Mouse (Mus musculus) intestine, postnatal 0 days (tissue): ENCODE results near the gene 1600002K03Rik. TPM values are rescaled to one million over a fixed set of nuclear protein-coding genes. Genes with fewer than 3 reads are reported as not detected.

ENCODE experiments used
- ATAC-seq: fragments of 200-750 bp; cut with Nextera tagmentation; 2 replicates; pipeline ENCODE4 v1.8.0; 2017; ENCODE audit warnings: mild to moderate bottlenecking, moderate TSS enrichment, moderate library complexity
- H3K27ac ChIP-seq: fragments of 300-500 bp; sonication (generic); 2 replicates; pipeline ENCODE4 v1.5.1; 2014; ENCODE audit warnings: mild to moderate bottlenecking, low read depth, low read length, moderate library complexity
- H3K27me3 ChIP-seq: fragments of 300-500 bp; sonication (generic); replicated peaks from 2 replicates; pipeline ENCODE4 v1.6.1; 2014; ENCODE audit warnings: low read length, mixed read lengths; ENCODE audit not compliant: control insufficient read depth, insufficient read depth
- H3K36me3 ChIP-seq: fragments of 300-500 bp; sonication (generic); 2 replicates; pipeline ENCODE4 v1.6.1; 2014; ENCODE audit warnings: mild to moderate bottlenecking, moderate library complexity; ENCODE audit not compliant: control insufficient read depth, insufficient read depth
- H3K4me1 ChIP-seq: fragments of 300-500 bp; sonication (generic); replicated peaks from 2 replicates; pipeline ENCODE4 v1.6.1; 2014; ENCODE audit warnings: antibody characterized with exemption, low read length, mixed read lengths; ENCODE audit not compliant: control insufficient read depth, insufficient read depth
- H3K4me2 ChIP-seq: fragments of 300-500 bp; sonication (generic); replicated peaks from 2 replicates; pipeline ENCODE4 v1.6.1; 2014; ENCODE audit warnings: low read depth, mild to moderate bottlenecking, moderate library complexity
- H3K4me3 ChIP-seq: fragments of 300-500 bp; sonication (generic); 2 replicates; pipeline ENCODE4 v1.5.1; 2014; ENCODE audit warnings: low read depth, low read length
- H3K9ac ChIP-seq: fragments of 300-500 bp; sonication (generic); 2 replicates; pipeline ENCODE4 v1.6.1; 2014; ENCODE audit warnings: mild to moderate bottlenecking, low read depth, low read length
- H3K9me3 ChIP-seq: fragments of 300-500 bp; sonication (generic); 2 replicates; pipeline ENCODE4 v1.6.1; 2016; ENCODE audit warnings: mixed run types; ENCODE audit not compliant: control insufficient read depth
- CTCF ChIP-seq: sonication (generic); IDR thresholded peaks from 2 replicates; pipeline ENCODE4 v1.5.1; 2016; ENCODE audit warnings: low read depth, mild to moderate bottlenecking, control low read depth, antibody characterized with exemption, moderate library complexity
- WGBS: fragments of 180-500 bp; shearing (Covaris S2); extraction: QIAGEN DNeasy Blood & Tissue Kit; methylation state at CpG from one replicate; pipeline ENCODE4 v1.1.7; 2014; 5-methylcytosine and 5-hydroxymethylcytosine counted together
- polyA plus RNA-seq: library from polyadenylated mRNA; unstranded; fragments of >200 nt; fragmentation: Nextera tagmentation; extraction: Ambion mirVana; gene quantifications from 2 replicates; pipeline ENCODE4 v1.2.1, GENCODE M21; 2015

1600002K03Rik gene
- polyA plus RNA-seq, 1 experiment from 2014 or later: 13.9 TPM

DNA sequence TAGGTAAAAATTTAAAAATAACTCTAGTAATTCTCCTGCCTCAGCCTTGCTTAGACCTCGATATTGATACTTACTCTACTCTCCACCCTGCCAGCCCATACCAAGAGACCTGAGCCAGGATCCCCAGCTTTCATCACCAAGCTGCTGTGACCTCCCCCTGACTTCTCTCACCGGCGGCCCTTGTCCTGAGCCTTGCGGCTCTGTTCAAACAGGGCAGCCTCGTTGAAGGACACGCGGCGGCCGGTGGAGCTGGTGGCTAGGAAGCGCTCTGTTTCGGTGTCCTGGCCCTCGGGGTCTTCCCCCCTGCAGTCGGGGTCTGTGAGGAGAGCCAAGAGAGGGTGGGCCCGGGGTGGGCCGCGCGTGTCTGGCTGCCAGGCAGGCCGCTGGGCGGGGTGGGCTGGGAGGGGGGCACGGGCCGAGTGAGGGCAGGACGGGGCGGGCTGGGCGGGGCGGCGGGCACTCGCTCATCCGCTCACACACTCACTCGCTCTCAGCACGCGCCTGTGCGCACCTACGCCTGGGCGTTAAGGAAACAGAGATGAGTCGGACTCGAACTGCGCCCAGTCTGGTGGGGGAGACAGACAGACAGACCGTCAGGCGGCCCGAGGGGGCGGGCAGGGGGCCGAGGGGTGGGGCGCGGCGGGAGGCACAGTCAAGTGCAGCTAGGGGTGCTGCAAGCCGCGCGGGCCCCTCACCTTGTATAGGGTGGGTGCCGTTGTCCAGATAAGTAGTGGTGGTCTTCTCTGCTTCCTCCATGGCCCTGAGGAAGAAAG, 36.4 kb upstream of the 1600002K03Rik start:
- peaks cover 12% of the 10 kb centered on the region; the same call in 1 of the 2 replicates for H3K36me3 ChIP-seq
- no peaks in the 10 kb centered on the region for H3K9me3 ChIP-seq
- WGBS: 27% methylated on average over 45 of the region's 49 CpGs
- no peak for ATAC-seq
- peaks cover 7% of the 10 kb centered on the region; the same call in 1 of the 2 replicates for H3K4me1 ChIP-seq
- H3K9ac ChIP-seq: no peak overlapping the region
- peak overlapping the region; percentile 98; the same call in 1 of the 2 replicates for H3K4me2 ChIP-seq
- H3K4me3 ChIP-seq: peak overlapping the region; percentile 57
- H3K27me3 ChIP-seq: peaks cover 26% of the 10 kb centered on the region; the same call in 1 of the 2 replicates
- H3K27ac ChIP-seq: no peak overlapping the region
- TF ChIP-seq CTCF: no peak

DNA sequence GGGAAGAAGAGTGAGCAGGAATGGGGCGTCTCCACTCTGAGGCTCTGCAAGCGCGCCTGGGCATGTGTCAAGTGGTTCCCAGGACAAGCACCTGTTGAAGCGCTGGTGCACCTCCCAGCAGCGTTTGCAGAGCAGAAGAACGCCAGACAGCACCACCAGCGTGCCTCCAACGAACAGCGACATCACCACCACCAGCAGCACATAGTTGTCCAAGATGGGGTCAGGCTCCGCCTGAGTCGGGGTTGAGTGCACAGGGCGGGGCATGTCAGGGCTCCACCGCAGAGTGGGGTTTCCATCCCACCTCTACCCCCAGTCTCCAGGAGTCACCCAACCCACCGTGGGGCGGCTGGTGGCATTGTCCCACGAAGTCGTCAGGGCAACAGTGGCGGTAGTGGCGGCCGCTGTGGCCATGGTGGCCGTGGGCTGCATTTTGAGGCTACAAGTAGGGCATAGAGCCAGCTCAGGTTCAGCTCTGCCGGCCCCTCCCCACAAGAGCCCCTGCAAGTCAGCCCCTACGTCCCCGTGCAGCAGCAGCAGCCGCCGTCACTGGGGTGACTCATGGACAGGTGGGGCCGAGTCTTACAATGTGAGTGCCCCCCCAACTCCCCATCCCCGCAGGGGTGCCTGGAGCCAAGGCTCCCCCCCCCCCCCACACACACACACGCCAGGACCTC, 35.7 kb upstream of the 1600002K03Rik start:
- no peak for ATAC-seq
- H3K27ac ChIP-seq: no peak overlapping the region
- 0 out of 2 replicates have a peak overlapping the region, but pooled peaks have one; percentile 22 for H3K9ac ChIP-seq
- H3K4me2 ChIP-seq: peak overlapping the region; percentile 98
- peaks cover 26% of the 10 kb centered on the region; the same call in 1 of the 2 replicates for H3K27me3 ChIP-seq
- WGBS: 5% methylated on average over 28 of the region's 29 CpGs
- peaks cover 5% of the 10 kb centered on the region; the same call in 1 of the 2 replicates for H3K36me3 ChIP-seq
- no peaks in the 10 kb centered on the region for H3K9me3 ChIP-seq
- peak overlapping the region; percentile 57 for H3K4me3 ChIP-seq
- peaks cover 7% of the 10 kb centered on the region; the same call in 1 of the 2 replicates for H3K4me1 ChIP-seq
- 0 out of 2 replicates have a peak, but pooled peaks have one; percentile 2 for TF ChIP-seq CTCF

DNA sequence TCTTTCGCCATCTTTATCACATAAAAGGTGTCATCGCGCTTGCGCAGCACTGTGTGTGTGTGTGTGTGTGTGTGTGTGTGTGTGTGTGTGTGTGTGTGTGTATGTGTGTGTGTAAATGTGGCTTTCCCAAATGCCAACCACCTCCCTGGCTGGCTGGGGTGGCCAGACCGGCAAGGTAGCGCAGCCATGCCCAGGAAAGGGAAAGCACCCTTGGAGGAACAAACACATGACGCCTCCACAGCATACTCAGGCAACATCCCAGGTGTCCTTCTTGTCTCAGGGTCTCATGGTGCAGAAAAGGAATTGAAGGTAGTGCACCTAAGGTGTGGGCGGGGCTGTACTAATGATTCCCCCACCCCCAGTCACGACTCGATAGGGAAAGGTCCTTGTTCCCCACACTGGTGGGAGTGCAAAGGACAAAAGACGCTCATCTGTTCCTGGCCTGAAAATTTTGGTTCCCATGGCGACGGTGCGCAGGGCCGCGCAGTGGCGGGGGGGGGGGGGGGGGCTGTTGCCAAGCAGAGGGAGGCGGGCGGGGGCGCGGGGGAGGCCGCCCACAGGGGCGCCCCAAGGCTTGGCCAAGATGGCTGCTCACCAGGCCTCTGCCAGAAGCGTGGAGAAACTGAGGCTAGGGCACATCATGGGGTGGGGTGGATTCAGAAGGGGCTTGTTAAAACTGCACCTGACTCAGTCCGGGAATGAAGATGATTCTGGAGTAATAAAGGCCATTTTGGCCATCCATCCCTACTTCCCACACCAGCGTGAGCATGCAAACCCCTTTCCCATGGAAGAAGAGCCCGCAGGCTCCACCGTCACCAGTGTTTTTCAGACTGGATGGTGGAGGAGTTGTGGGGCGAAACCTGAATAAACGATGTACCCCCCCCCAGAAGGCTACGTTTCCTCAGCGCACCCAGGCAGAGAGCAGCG, 34.9 kb upstream of the 1600002K03Rik start:
- 8% methylated on average over 31 of the region's 33 CpGs for WGBS

DNA sequence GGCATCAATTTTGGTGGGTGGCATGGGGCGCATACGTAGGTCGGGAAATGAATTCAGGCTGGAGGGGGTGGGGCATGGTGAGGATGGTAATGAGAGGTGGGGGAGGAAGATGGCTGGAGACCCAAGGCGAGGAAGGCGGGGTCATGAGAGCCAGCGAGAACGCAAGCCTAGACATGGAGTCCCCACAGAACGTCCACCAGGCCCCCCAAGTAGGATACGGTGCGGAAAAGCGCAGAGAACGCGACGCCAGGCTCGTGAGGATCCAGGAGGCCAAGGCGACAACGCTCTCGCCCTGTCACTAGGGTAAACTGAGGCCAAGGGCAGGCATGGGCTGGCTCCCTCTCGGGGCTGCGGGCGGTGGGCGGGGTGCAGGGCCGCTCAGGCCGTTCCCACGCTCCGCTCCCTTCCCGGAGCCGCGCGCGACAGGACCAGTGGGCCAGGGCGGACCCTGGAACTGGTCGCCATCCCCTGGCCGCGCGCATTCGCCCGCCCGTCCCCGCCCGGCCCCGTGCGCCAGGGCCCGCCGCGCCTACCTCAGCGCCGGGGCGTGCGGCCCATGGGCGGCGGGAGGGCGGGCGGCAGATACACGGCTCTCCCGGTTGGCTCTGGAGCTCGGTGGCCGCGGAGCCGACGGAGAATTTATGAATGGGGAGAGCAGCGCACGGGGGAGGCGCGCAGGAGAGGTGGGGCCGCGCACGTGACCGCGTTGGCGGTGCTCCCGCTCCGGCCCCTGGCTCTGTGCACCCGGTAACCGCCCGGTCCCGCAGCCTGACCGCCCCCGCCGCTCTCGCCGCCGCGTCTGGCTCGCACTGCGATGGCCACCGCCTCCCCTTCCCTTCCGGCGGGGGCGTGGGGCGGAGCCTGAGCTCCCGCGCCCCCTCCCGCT, 33.9 kb upstream of the 1600002K03Rik start, which contains the start of gene Atp5d:
TSS of gene Atp5d (plus strand) at position 80 of the 886 bp plus-strand sequence.
- ATAC-seq: no peak
- peaks cover 10% of the 10 kb centered on the region; the same call in 1 of the 2 replicates for H3K4me1 ChIP-seq
- no peaks in the 10 kb centered on the region for H3K9me3 ChIP-seq
- peak within 1 kb of the TSS; percentile 98 for H3K4me2 ChIP-seq
- peak within 1 kb of the TSS; percentile 60 for H3K9ac ChIP-seq
- peaks cover 6% of the 10 kb centered on the region; the same call in 1 of the 2 replicates for H3K36me3 ChIP-seq
- WGBS: under 1% methylated on average over 70 of the region's 94 CpGs
- TF ChIP-seq CTCF: no peak
- peak within 1 kb of the TSS; percentile 57 for H3K4me3 ChIP-seq
- H3K27me3 ChIP-seq: peaks cover 26% of the 10 kb centered on the region; the same call in 1 of the 2 replicates
- H3K27ac ChIP-seq: no peak within 1 kb of the TSS

More for the DNA sequence above, 34.9 kb upstream of the 1600002K03Rik start:
- H3K9ac ChIP-seq: no peak overlapping the region
- no peaks in the 10 kb centered on the region for H3K9me3 ChIP-seq
- peaks cover 26% of the 10 kb centered on the region; the same call in 1 of the 2 replicates for H3K27me3 ChIP-seq
- peaks cover 9% of the 10 kb centered on the region; the same call in 1 of the 2 replicates for H3K4me1 ChIP-seq
- no peak for ATAC-seq
- peak overlapping the region; percentile 98 for H3K4me2 ChIP-seq
- no peak overlapping the region for H3K27ac ChIP-seq
- no peak for TF ChIP-seq CTCF
- no peaks in the 10 kb centered on the region for H3K36me3 ChIP-seq
- H3K4me3 ChIP-seq: peak overlapping the region; percentile 57

DNA sequence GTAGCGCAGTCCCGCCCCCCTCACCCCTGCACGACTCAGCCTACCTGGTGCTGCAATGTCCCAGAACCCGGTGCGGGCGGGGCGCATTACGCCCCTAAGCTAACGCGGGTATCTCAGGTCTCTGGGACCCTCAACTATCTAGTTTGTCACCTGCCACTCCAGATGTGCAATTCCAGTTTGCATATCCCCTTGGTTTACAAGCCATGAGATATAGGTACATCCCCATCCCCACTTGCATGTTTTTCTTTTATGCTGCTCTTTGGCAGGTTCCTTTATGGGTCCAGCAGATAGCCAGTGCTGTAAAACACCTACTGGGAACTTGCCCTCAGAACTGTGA, 33.3 kb upstream of the 1600002K03Rik start:
- 0% methylated on average over 9 of the region's 10 CpGs for WGBS
- ATAC-seq: no peak
- Histone ChIP-seq H3K4me1 (peaks cover 10% of the 10 kb centered on the region; the same call in 1 of the 2 replicates), H3K9me3 (no peaks in the 10 kb centered on the region), H3K27ac (no peak overlapping the region), H3K9ac (peak overlapping the region; percentile 60), H3K4me2 (peak overlapping the region; percentile 98), H3K36me3 (peaks cover 12% of the 10 kb centered on the region), H3K27me3 (peaks cover 26% of the 10 kb centered on the region; the same call in 1 of the 2 replicates), H3K4me3 (peak overlapping the region; percentile 57)
- TF ChIP-seq CTCF: no peak
